Mouse (Mus musculus): ENCODE data around the gene Slc6a8.
A peak's percentile ranks its signal among the peaks of the same experiment; 100 is the strongest.

DNA sequence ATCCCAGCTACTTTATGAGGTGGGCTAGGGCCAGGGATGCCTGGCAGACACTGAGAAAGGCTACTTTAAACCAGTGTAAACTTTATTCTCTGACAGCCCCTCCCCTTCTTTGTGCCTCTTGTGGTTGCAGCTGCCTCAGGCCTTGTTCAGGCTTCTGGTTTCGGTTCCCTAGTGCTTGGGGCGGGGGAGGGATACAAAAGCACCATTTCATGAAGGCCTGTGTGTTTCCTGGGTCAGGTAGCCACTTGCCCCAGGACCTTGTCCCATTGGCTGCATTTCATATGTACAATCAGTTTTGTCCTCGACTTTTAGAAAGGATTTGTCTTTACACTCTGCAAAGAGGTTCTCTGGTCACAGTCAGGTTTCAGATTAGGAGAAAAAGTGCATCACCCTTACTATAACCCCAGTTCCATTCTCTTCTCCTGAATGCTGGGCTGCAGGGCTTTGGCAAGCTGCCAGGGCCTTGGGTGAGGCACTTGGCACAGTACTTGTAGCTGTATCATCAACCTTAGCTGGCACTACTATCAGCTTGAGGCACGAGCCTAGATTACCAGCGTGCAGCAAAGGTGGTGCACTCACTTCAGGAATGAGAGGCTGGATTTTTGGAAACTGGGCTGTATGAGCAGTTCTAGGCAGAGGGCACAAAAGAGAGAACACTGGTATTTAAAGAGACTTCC lies 45.9 kb downstream of the Slc6a8 start:
- TF ChIP-seq CTCF (IDR thresholded peaks at IDR 0.05; ENCODE audit: low read depth) (no peak), EP300 (IDR thresholded peaks at IDR 0.05; ENCODE audit: low read depth) (0 out of 2 replicates have a peak, but pooled peaks have one; percentile 52)
